ENCODE assay signal across 8 mouse cellular contexts in the genomic region with DNA sequence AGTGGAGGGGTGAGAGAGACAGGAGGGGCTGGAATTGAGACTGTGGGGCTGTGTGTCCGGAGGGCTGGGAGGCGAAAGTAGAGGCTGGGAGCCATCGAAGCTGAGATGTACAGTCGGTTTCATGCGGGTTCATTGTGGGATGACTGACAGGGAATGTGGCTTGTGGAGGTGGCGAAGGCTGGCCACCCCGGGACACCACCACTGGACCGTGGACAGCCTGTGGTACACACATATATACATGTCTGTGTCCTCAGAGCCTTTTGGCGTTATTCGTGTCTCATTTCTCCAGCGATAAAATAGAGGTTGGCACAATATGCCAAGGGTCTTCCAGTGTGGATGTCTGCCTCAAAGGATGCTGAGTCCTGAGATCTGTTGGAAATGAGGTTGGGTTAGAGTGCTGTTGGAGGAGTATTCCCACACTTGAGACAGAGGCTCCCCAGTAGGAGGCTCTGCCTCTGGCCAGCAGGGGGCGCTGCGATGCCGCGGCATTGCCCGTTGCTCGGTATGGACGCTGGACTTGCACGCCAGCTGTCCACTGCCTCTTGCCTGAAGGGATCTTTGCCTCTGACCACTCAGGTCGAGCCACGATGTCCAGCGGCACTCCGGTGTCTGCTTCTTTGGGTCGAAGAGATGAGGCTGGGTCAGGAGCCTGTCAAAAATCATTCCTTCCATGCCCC. TPM values are rescaled to one million over a fixed set of nuclear protein-coding genes. Genes with fewer than 3 reads are reported as not detected.
DNase-seq lines count a peak whose midpoint lies in the region; ATAC-seq and TF ChIP-seq lines count a peak whose summit lies in the region.

No protein-coding gene starts in this region.

- ATAC-seq in megakaryocyte progenitor cell, adult 5-6 weeks (replicated peaks; ENCODE audit: poor library complexity) = peak; percentile 78

- DNase-seq in adipocyte (ENCODE audit: low spot score) = peak; percentile 89
- DNase-seq in gastrocnemius, postnatal 10 days = peak; percentile 99
- peak; percentile 72 for DNase-seq in hindlimb bud, embryonic 11.5 days (ENCODE audit: extremely low spot score, low read depth, low spot score)
- peak; percentile 32 to 87 for DNase-seq in left cerebral cortex, adult 9 months (ENCODE audit: low spot score in 2 of 2)
- DNase-seq in right cerebral cortex, postnatal 10 days (ENCODE audit: low spot score in 2 of 2) = peak; percentile 83 to 91
- peak; percentile 85 for DNase-seq in urinary bladder, postnatal 10 days (ENCODE audit: low spot score)

- TF ChIP-seq CTCF in cortical plate, adult 2 months (IDR thresholded peaks at IDR 0.05; ENCODE audit: extremely low read depth, insufficient read depth, low read length) = peak; percentile 90

- no peaks in the 10 kb centered on the region for H3K4me1 ChIP-seq in cortical plate, adult 2 months (ENCODE audit: control insufficient read depth, insufficient read depth, low read length)

- H3K4me3 ChIP-seq in cortical plate, adult 2 months (ENCODE audit: insufficient read depth, low read length) = no peak overlapping the region

- H3K27ac ChIP-seq in cortical plate, adult 2 months (ENCODE audit: insufficient read depth, low read length) = no peak overlapping the region

- no peak for TF ChIP-seq POLR2A in cortical plate, adult 2 months (IDR thresholded peaks at IDR 0.05; ENCODE audit: extremely low read depth, insufficient read depth, low read length)

RNA-seq across cellular contexts. Expression of a gene that starts 19.3 kb away (rescaled TPM):
- polyA plus RNA-seq in cortical plate, adult 2 months (2012; rRNA removed) = 30.2 and 33.4 TPM in 2 replicates
- total RNA-seq in gastrocnemius, postnatal 10 days (2021) = 1 to 10 TPM in 1 of 2 experiments, under 1 TPM in 1; 0.87 to 1.1 TPM
- total RNA-seq in megakaryocyte progenitor cell, adult 5-6 weeks (2015) = not detected in 2 replicates
- total RNA-seq in megakaryocyte progenitor cell, adult 5-6 weeks (2017) = not detected in 2 replicates

RNA-seq across cellular contexts. Expression of a gene that starts 53.9 kb away (rescaled TPM):
- 0.86 and 0.93 TPM in 2 replicates for polyA plus RNA-seq in cortical plate, adult 2 months (2012; rRNA removed)
- 1 to 10 TPM; 8.1 to 8.5 TPM for total RNA-seq in gastrocnemius, postnatal 10 days (2021)
- total RNA-seq in megakaryocyte progenitor cell, adult 5-6 weeks (2015) = not detected in 2 replicates
- total RNA-seq in megakaryocyte progenitor cell, adult 5-6 weeks (2017) = not detected in 2 replicates

Comparison
In these comparisons a context has a peak if more than half of its experiments do, and no peak if none do; other contexts are left out.
1. RNA of a gene that starts 53.9 kb away (total RNA-seq): 8.1 to 8.5 TPM in gastrocnemius, postnatal 10 days; not detected in megakaryocyte progenitor cell, adult 5-6 weeks; every median in the first group is over 4 times any median in the second.
2. Peak in every context shown above with its lines, with median percentiles within 50 percentile points of each other: DNase-seq.